Mouse (Mus musculus) megakaryocyte-erythroid progenitor cell, adult 5-6 weeks (primary cell): Measurements from ENCODE around the gene Serhl. TPM values are rescaled to one million over a fixed set of nuclear protein-coding genes. Genes with fewer than 3 reads are reported as not detected.
A peak's percentile ranks its signal among the peaks of the same experiment; 100 is the strongest.
"Not testable (repeated sequence)": the region's sequence is repeated elsewhere in the genome, so short reads cannot be mapped to it uniquely, and the experiment has no call there.

ENCODE experiments used
- ATAC-seq: replicated peaks from 2 replicates; pipeline ENCODE4 v1.8.0; 2016; ENCODE audit warnings: mild to moderate bottlenecking, inconsistent platforms; ENCODE audit not compliant: severe bottlenecking, poor library complexity, low FRiP score, low TSS enrichment
- total RNA-seq, 2 experiments: library from RNA; stranded (forward) in 1 of 2; stranded (reverse) in 1 of 2; fragments of 200-1000, 215-1000 nt in 1 of 2; fragments of >200 nt in 1 of 2; fragmentation: Nextera tagmentation in 1 of 2; gene quantifications; 2 replicates each; pipeline ENCODE4 v1.2.3; 2014 to 2017

Gene Serhl
- total RNA-seq, 2 experiments from 2014 or later, result 45.4 to 51.6 TPM

- ATAC-seq, result peak; percentile 45
These were observed 29.1 kb downstream of the Serhl start for GRCm38 (mm10) chr15:83118360-83118759.

GRCm38 (mm10) chr15:83121709-83122565, 32.6 kb downstream of the Serhl start:
- ATAC-seq, result peak; percentile 20

GRCm38 (mm10) chr15:83122566-83123145, 33.4 kb downstream of the Serhl start, which contains the start of gene Rrp7a:
Rrp7a (minus strand) TSS chr15:83122801.
- ATAC-seq, result peak; percentile 85

- no peak for ATAC-seq
These were observed 35.3 kb downstream of the Serhl start for GRCm38 (mm10) chr15:83124625-83125024.

- ATAC-seq, result no peak
These were observed 37.3 kb downstream of the Serhl start for GRCm38 (mm10) chr15:83126582-83126981.

- ATAC-seq, result not testable (repeated sequence)
These were observed 37.7 kb downstream of the Serhl start for GRCm38 (mm10) chr15:83127037-83127436.

GRCm38 (mm10) chr15:83129530-83130231, 40.4 kb downstream of the Serhl start:
- no peak for ATAC-seq

- no peak for ATAC-seq
These were observed 45.4 kb downstream of the Serhl start for GRCm38 (mm10) chr15:83134671-83135070.

- no peak for ATAC-seq
These were observed 46.3 kb downstream of the Serhl start for GRCm38 (mm10) chr15:83135654-83136053.

GRCm38 (mm10) chr15:83142861-83143260, 53.6 kb downstream of the Serhl start:
- ATAC-seq, result no peak

- ATAC-seq, result no peak
These were observed 56.2 kb downstream of the Serhl start for GRCm38 (mm10) chr15:83145541-83145940.

- ATAC-seq, result no peak
These were observed 59.1 kb downstream of the Serhl start for GRCm38 (mm10) chr15:83148395-83148794.

- peak; percentile 17 for ATAC-seq
These were observed 59.5 kb downstream of the Serhl start for GRCm38 (mm10) chr15:83148801-83149195.

- peak; percentile 91 for ATAC-seq
These were observed 60.1 kb downstream of the Serhl start, which contains the start of gene Poldip3 for GRCm38 (mm10) chr15:83149196-83150072. Poldip3 (minus strand) TSS chr15:83149384.

- no peak for ATAC-seq
These were observed 60.8 kb downstream of the Serhl start for GRCm38 (mm10) chr15:83150073-83150442.

- ATAC-seq, result no peak
These were observed 61.4 kb downstream of the Serhl start for GRCm38 (mm10) chr15:83150694-83151093.

- ATAC-seq, result no peak
These were observed 65.0 kb downstream of the Serhl start for GRCm38 (mm10) chr15:83154309-83154708.

GRCm38 (mm10) chr15:83155672-83156419, 66.5 kb downstream of the Serhl start:
- ATAC-seq, result no peak
